Mouse (Mus musculus) midbrain, embryonic 14.5 days (tissue): ENCODE results near the gene Rnf169. TPM values are rescaled to one million over a fixed set of nuclear protein-coding genes. Genes with fewer than 3 reads are reported as not detected.

Experiments
- ATAC-seq: fragments of 200-750 bp; cut with Nextera tagmentation; 2 replicates; pipeline ENCODE4 v1.8.0; 2017; ENCODE audit warnings: moderate number of reproducible peaks, moderate library complexity; ENCODE audit not compliant: low FRiP score, low TSS enrichment
- DNase-seq: peaks from one replicate; pipeline ENCODE4 v3.0.0-alpha.2; 2015
- H3K27ac ChIP-seq: fragments of 300-500 bp; sonication (generic); replicated peaks from 2 replicates; pipeline ENCODE4 v1.5.1; 2014; ENCODE audit warnings: mild to moderate bottlenecking, low read depth, low read length, moderate library complexity
- H3K27me3 ChIP-seq: fragments of 300-500 bp; sonication (generic); 2 replicates; pipeline ENCODE4 v1.6.1; 2014; ENCODE audit warnings: low read length, control low read depth, mixed read lengths; ENCODE audit not compliant: control insufficient read depth, insufficient read depth
- H3K36me3 ChIP-seq: fragments of 300-500 bp; sonication (generic); 2 replicates; pipeline ENCODE4 v1.6.1; 2014; ENCODE audit warnings: low read length, control low read depth; ENCODE audit not compliant: control insufficient read depth, insufficient read depth
- H3K4me1 ChIP-seq: fragments of 300-500 bp; sonication (generic); 2 replicates; pipeline ENCODE4 v1.6.1; 2014; ENCODE audit warnings: mild to moderate bottlenecking, antibody characterized with exemption, low read length, control low read depth; ENCODE audit not compliant: control insufficient read depth, insufficient read depth
- H3K4me2 ChIP-seq: fragments of 300-500 bp; sonication (generic); 2 replicates; pipeline ENCODE4 v1.6.1; 2014; ENCODE audit warnings: mild to moderate bottlenecking, low read length, moderate library complexity
- H3K4me3 ChIP-seq: fragments of 300-500 bp; sonication (generic); replicated peaks from 2 replicates; pipeline ENCODE4 v1.5.1; 2014; ENCODE audit warnings: low read depth, low read length
- H3K9ac ChIP-seq: fragments of 300-500 bp; sonication (generic); replicated peaks from 2 replicates; pipeline ENCODE4 v1.6.1; 2014; ENCODE audit warnings: mild to moderate bottlenecking, low read length, moderate library complexity
- H3K9me3 ChIP-seq: fragments of 300-500 bp; sonication (generic); 2 replicates; pipeline ENCODE4 v1.6.1; 2016; ENCODE audit warnings: low read length, control low read depth, mixed read lengths; ENCODE audit not compliant: control insufficient read depth
- WGBS: fragments of 180-500 bp; shearing (Covaris S2); extraction: QIAGEN DNeasy Blood & Tissue Kit; methylation state at CpG from one replicate; pipeline ENCODE4 v1.1.7; 2014; 5-methylcytosine and 5-hydroxymethylcytosine counted together
- polyA plus RNA-seq: library from polyadenylated mRNA; unstranded; fragments of >200 nt; fragmentation: Nextera tagmentation; extraction: Ambion mirVana; gene quantifications from 2 replicates; pipeline ENCODE4 v1.2.1, GENCODE M21; 2014

The Rnf169 gene
- polyA plus RNA-seq, 1 experiment from 2014 or later, result 6.4 TPM

GRCm38 (mm10) chr7:99989844-99990760, 9.9 kb upstream of the Rnf169 start:
- Histone ChIP-seq H3K27me3 (no peaks in the 10 kb centered on the region), H3K27ac (no peak overlapping the region), H3K9ac (no peak overlapping the region), H3K4me3 (no peak overlapping the region), H3K9me3 (no peaks in the 10 kb centered on the region), H3K4me2 (peak overlapping the region; percentile 22; the same call in 1 of the 2 replicates), H3K4me1 (no peaks in the 10 kb centered on the region), H3K36me3 (no peaks in the 10 kb centered on the region)
- DNase-seq, result peak; percentile 63
- ATAC-seq, result no peak
- 62% methylated on average over 15 of the region's 15 CpGs for WGBS

DNA sequence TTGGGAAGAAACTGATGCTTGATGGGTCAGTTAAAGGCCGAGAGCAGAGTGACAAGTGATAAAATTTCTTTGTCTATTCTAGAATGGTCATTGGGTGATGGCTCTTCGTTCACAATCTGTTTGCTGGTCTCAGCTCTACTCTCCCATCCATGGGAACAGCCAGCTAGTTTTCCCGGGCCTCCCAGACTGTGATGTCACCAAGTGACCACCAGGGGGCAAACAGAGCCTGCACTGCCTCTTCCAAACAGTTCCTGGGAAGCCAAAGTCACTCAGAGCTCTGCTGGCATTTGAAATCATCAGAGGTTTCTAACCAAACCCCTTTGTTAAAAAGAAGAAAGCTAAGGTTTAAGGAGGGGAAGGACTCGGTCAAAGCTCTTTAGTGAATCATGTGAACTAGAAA, 8.5 kb upstream of the Rnf169 start:
- Histone ChIP-seq H3K9ac (no peak overlapping the region), H3K4me3 (no peak overlapping the region), H3K4me2 (no peak overlapping the region), H3K4me1 (no peaks in the 10 kb centered on the region), H3K27me3 (no peaks in the 10 kb centered on the region), H3K9me3 (no peaks in the 10 kb centered on the region), H3K36me3 (no peaks in the 10 kb centered on the region), H3K27ac (no peak overlapping the region)
- no peak for ATAC-seq
- DNase-seq, result peak; percentile 91
- WGBS, result 8% methylated on average over 4 of the region's 4 CpGs

GRCm38 (mm10) chr7:99982256-99983242, 2.3 kb upstream of the Rnf169 start:
- no peaks in the 10 kb centered on the region for H3K9me3 ChIP-seq
- no peak overlapping the region for H3K4me3 ChIP-seq
- no peak overlapping the region for H3K4me2 ChIP-seq
- ATAC-seq (no peak), DNase-seq (no peak)
- no peak overlapping the region for H3K9ac ChIP-seq
- H3K4me1 ChIP-seq, result peaks cover 16% of the 10 kb centered on the region
- WGBS, result 84% methylated on average over 13 of the region's 13 CpGs
- H3K36me3 ChIP-seq, result no peaks in the 10 kb centered on the region
- H3K27me3 ChIP-seq, result no peaks in the 10 kb centered on the region
- H3K27ac ChIP-seq, result no peak overlapping the region

DNA sequence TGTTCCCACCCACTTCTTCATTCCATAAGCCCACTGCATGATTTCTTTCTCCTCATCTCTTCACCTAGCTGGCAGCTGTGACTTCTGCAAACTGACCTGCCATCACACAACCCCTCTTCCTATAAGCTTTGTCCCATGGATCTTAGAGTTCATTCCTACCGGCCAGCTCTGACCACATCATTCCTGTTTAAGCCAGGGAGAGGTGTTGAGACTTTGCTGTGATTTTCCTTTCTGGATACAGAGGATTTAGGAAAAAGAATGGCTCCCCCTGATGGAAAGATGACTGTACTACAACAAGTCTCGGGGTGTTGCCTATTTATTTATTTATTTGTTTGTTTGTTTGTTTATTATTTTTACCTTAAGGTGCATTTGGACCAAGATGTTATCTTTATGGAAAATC, 1.1 kb upstream of the Rnf169 start:
- ATAC-seq (no peak), DNase-seq (peak; percentile 85)
- Histone ChIP-seq H3K27me3 (no peaks in the 10 kb centered on the region), H3K4me3 (no peak overlapping the region), H3K4me2 (no peak overlapping the region), H3K9me3 (no peaks in the 10 kb centered on the region), H3K27ac (peak overlapping the region; percentile 39; the same call in 1 of the 2 replicates), H3K4me1 (peaks cover 16% of the 10 kb centered on the region), H3K36me3 (no peaks in the 10 kb centered on the region), H3K9ac (no peak overlapping the region)
- 5% methylated on average over 2 of the region's 2 CpGs for WGBS

DNA sequence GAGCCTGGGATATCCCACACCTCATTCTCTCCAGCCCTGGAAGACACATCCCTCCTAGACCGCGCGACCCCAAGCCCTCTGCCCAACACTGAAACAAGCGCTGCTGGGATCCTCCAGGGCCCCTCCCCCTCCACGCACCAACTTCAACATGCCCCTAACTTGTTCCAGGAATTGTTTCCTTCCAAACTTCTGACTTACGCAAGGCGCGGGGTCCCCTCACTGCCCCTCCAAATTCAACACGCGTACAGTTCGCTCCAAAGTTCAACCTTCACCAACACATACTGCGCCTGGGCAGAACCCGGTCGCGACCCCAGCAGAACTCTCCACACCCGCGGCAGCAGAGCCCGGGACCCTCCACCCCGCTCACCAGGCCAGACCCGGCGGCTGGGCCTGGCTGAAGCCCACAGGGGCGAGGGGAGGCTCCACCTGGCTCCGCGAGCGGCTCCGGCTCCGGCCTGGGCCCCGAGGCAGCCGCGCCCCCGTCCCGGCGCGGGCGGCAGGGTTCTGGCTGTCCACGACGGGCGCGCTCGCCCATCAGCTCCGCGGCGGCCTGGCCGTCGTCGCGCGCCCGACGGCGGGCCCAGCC, 609 bp downstream of the Rnf169 start:
- Histone ChIP-seq H3K4me3 (peak overlapping the region; percentile 91), H3K9ac (peak overlapping the region; percentile 95), H3K36me3 (no peaks in the 10 kb centered on the region), H3K27ac (peak overlapping the region; percentile 97), H3K9me3 (no peaks in the 10 kb centered on the region), H3K4me1 (peaks cover 17% of the 10 kb centered on the region), H3K4me2 (peak overlapping the region; percentile 81), H3K27me3 (no peaks in the 10 kb centered on the region)
- ATAC-seq, result peak; percentile 73
- 0% methylated on average over 49 of the region's 51 CpGs for WGBS
- DNase-seq, result peak; percentile 69

- DNase-seq (no peak), ATAC-seq (no peak)
- H3K27ac ChIP-seq, result no peak overlapping the region; the same call in 1 of the 2 replicates
- no peaks in the 10 kb centered on the region for H3K36me3 ChIP-seq
- peak overlapping the region; percentile 81 for H3K4me2 ChIP-seq
- H3K27me3 ChIP-seq, result no peaks in the 10 kb centered on the region
- peaks cover 20% of the 10 kb centered on the region for H3K4me1 ChIP-seq
- WGBS, result 8% methylated on average over 6 of the region's 6 CpGs
- peak overlapping the region; percentile 91 for H3K4me3 ChIP-seq
- H3K9me3 ChIP-seq, result no peaks in the 10 kb centered on the region
- H3K9ac ChIP-seq, result peak overlapping the region; percentile 95
These were observed 1.2 kb downstream of the Rnf169 start for GRCm38 (mm10) chr7:99979081-99979480.

DNA sequence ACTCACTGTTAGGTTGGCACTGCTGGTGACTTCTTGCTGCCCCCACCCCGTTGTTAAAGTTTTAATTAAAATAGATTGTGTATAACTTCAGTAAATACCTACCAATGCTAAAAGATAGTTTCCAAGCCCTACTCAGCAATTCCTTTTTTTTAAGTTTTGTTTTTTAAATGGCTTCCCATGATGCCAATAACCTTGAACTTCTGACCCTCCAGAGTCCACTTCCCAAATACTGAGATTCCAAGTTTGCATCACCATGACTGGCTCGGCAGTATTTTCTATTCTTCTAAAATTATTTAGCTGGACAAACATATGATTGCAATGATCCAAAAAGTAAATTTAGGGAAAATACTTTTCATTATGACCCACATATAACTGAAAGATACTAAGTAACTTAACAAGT, 2.2 kb downstream of the Rnf169 start:
- ATAC-seq, result no peak

GRCm38 (mm10) chr7:99975819-99976575, 4.3 kb downstream of the Rnf169 start:
- no peaks in the 10 kb centered on the region for H3K27me3 ChIP-seq
- no peak overlapping the region for H3K9ac ChIP-seq
- no peak overlapping the region for H3K4me2 ChIP-seq
- no peak overlapping the region for H3K27ac ChIP-seq
- no peak overlapping the region for H3K4me3 ChIP-seq
- ATAC-seq, result no peak
- no peaks in the 10 kb centered on the region for H3K36me3 ChIP-seq
- H3K4me1 ChIP-seq, result peaks cover 22% of the 10 kb centered on the region
- no peak for DNase-seq
- no peaks in the 10 kb centered on the region for H3K9me3 ChIP-seq
- 91% methylated on average over 5 of the region's 5 CpGs for WGBS

More for the DNA sequence above, 2.2 kb downstream of the Rnf169 start:
- Histone ChIP-seq H3K36me3 (no peaks in the 10 kb centered on the region), H3K27ac (no peak overlapping the region), H3K4me2 (no peak overlapping the region), H3K27me3 (no peaks in the 10 kb centered on the region), H3K9ac (no peak overlapping the region), H3K4me3 (no peak overlapping the region), H3K4me1 (peaks cover 20% of the 10 kb centered on the region), H3K9me3 (no peaks in the 10 kb centered on the region)
- DNase-seq, result no peak
- WGBS, result 92% methylated on average over 2 of the region's 2 CpGs
